Mouse (Mus musculus): ENCODE results near the gene Megf11. TPM values are rescaled to one million over a fixed set of nuclear protein-coding genes. Genes with fewer than 3 reads are reported as not detected.
A peak's percentile ranks its signal among the peaks of the same experiment; 100 is the strongest.
"Not testable (repeated sequence)": the region's sequence is repeated elsewhere in the genome, so short reads cannot be mapped to it uniquely, and the experiment has no call there.

The Megf11 gene
- total RNA-seq, 2 experiments from 2014 or later = 14.1 to 14.4 TPM

- no peak overlapping the region for H3K4me3 ChIP-seq
- no peak for DNase-seq (ENCODE audit: extremely low spot score in 1 of 2, low spot score in 2 of 2)
- no peak overlapping the region for H3K27ac ChIP-seq
- intact Hi-C loops (cut with DNase I) = no loop called here
- no peak for TF ChIP-seq CTCF (IDR thresholded peaks at IDR 0.05)
Observed at GRCm38 (mm10) chr9:64472165-64472564, 86.7 kb downstream of the Megf11 start.

DNA sequence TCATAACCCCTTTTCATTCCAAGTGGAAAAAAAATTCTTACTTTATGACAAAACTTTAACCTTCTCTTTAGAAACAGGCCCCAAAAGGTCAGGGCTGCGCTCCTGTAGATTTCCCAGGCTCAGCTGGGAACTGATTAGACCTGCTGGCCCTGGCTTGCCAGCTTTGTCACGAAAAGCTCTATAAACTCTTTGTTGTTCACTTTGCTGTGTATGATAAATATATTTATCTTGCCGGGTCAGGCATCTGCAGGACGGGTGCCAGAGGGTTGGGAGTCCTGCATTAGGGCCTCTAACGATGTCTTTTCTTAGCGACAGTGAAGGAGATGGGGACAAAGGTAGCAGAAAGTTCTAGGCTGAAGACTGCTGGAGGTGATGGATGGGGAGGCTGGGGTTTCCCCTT is 87.3 kb downstream of the Megf11 start:
- DNase-seq (ENCODE audit: extremely low spot score in 1 of 2, low spot score in 2 of 2) = no peak
- intact Hi-C loops (cut with DNase I) = no loop called here
- Histone ChIP-seq H3K27ac (no peak overlapping the region), H3K4me3 (no peak overlapping the region)
- TF ChIP-seq CTCF (IDR thresholded peaks at IDR 0.05) = no peak

- intact Hi-C loops (cut with DNase I) = no loop called here
Observed at GRCm38 (mm10) chr9:64473170-64473569, 87.7 kb downstream of the Megf11 start.

GRCm38 (mm10) chr9:64473695-64474094 is 88.3 kb downstream of the Megf11 start:
- intact Hi-C loops (cut with DNase I) = no loop called here
- DNase-seq (ENCODE audit: extremely low spot score in 1 of 2, low spot score in 2 of 2) = no peak
- Histone ChIP-seq H3K27ac (no peak overlapping the region), H3K4me3 (no peak overlapping the region)
- no peak for TF ChIP-seq CTCF (IDR thresholded peaks at IDR 0.05)

More at GRCm38 (mm10) chr9:64473170-64473569, 87.7 kb downstream of the Megf11 start:
- H3K27ac ChIP-seq = no peak overlapping the region
- no peak overlapping the region for H3K4me3 ChIP-seq
- no peak for TF ChIP-seq CTCF (IDR thresholded peaks at IDR 0.05)
- DNase-seq (ENCODE audit: extremely low spot score in 1 of 2, low spot score in 2 of 2) = no peak

GRCm38 (mm10) chr9:64474142-64474541 is 88.7 kb downstream of the Megf11 start:
- TF ChIP-seq CTCF (IDR thresholded peaks at IDR 0.05) = no peak
- Histone ChIP-seq H3K4me3 (no peak overlapping the region), H3K27ac (no peak overlapping the region)
- DNase-seq (ENCODE audit: extremely low spot score in 1 of 2, low spot score in 2 of 2) = no peak
- intact Hi-C loops (cut with DNase I) = no loop called here

GRCm38 (mm10) chr9:64475942-64476341 is 90.5 kb downstream of the Megf11 start:
- DNase-seq (ENCODE audit: extremely low spot score in 1 of 2, low spot score in 2 of 2) = no peak
- TF ChIP-seq CTCF (IDR thresholded peaks at IDR 0.05) = no peak
- intact Hi-C loops (cut with DNase I) = no loop called here

DNA sequence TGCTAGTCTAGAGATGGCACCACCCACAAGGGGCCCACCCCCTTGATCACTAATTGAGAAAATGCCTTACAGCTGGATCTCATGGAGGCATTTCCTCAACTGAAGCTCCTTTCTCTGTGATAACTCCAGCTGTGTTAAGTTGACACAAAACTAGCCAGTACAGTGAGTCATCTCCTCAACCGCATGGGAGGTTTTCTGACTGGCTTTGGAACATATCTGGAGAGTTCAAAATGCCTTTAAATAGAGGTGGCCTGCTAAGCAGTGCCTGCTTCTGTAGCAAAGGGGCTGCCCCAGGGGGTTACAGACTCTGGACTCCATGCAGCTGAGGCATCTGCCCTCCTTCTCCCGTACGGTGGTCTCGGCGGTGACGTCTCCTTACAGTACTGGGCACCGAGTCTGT is 92.0 kb downstream of the Megf11 start:
- DNase-seq (ENCODE audit: extremely low spot score in 1 of 2, low spot score in 2 of 2); H3K27ac ChIP-seq; intact Hi-C loops (cut with DNase I); H3K4me3 ChIP-seq: not testable (repeated sequence)

More at GRCm38 (mm10) chr9:64475942-64476341, 90.5 kb downstream of the Megf11 start:
- no peak overlapping the region for H3K4me3 ChIP-seq
- no peak overlapping the region for H3K27ac ChIP-seq

DNA sequence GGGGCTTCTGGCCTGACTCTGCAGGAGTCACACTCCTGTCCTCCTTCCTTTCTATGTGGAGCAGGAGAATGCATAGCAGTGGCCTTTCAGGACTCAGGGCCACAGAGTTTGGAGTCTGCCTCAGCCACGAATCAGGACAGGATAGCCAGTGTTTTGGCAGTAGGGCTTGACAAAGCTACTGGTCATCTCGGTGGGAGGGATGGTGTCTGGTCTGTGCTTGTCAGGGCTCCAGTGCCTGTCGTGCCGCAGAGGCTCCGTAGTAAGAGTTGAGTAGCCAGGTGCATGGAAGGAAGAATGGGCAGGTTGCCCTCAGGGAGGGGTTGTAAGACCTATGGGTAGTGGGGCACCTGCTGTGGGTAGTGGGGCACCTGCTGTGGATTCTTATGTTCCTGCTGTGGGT is 96.7 kb downstream of the Megf11 start:
- H3K4me3 ChIP-seq = no peak overlapping the region
- no peak for TF ChIP-seq CTCF (IDR thresholded peaks at IDR 0.05)
- no peak for DNase-seq (ENCODE audit: extremely low spot score in 1 of 2, low spot score in 2 of 2)
- no peak overlapping the region for H3K27ac ChIP-seq
- intact Hi-C loops (cut with DNase I) = loop anchor here (1.0 kb wide), 1 partner anchor 11 kb away; no protein-coding TSS in a partner anchor

DNA sequence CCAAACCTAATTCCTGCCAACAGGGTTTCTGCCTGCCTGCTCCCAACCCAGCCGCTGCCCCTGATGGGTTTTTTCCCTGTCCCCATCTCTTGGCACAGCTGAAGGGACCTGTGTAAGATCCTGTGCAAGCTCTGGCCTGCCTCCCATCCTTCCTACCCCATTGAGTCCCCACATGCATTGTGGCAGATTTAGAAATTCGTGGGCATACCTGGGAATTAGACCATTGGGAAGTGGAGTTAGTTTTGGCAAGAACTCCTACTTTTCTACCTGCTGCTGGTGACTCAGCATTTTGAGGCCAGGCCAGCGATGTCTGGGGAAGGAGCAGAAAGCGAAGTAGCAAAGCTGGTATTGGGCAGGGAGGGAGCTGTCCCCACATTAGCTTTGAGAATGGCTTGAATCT is 102.0 kb downstream of the Megf11 start:
- intact Hi-C loops (cut with DNase I) = loop anchor here (2.0 kb wide), 1 partner anchor 67 kb away; no protein-coding TSS in a partner anchor

GRCm38 (mm10) chr9:64494647-64495046 is 109.2 kb downstream of the Megf11 start:
- intact Hi-C loops (cut with DNase I) = no loop called here
- no peak for TF ChIP-seq CTCF (IDR thresholded peaks at IDR 0.05)
- peak in 1 of 2 experiments; percentile 14 for DNase-seq (ENCODE audit: extremely low spot score in 1 of 2, low spot score in 2 of 2)
- H3K27ac ChIP-seq = no peak overlapping the region
- H3K4me3 ChIP-seq = no peak overlapping the region

More for the DNA sequence above, 102.0 kb downstream of the Megf11 start:
- no peak for DNase-seq (ENCODE audit: extremely low spot score in 1 of 2, low spot score in 2 of 2)
- TF ChIP-seq CTCF (IDR thresholded peaks at IDR 0.05) = no peak
- Histone ChIP-seq H3K27ac (no peak overlapping the region), H3K4me3 (no peak overlapping the region)

- H3K27ac ChIP-seq = no peak overlapping the region
Observed at GRCm38 (mm10) chr9:64498929-64499328, 113.5 kb downstream of the Megf11 start.

GRCm38 (mm10) chr9:64501211-64501610 is 115.8 kb downstream of the Megf11 start:
- intact Hi-C loops (cut with DNase I) = loop anchor here (1.0 to 5.0 kb wide), 5 partner anchors 27 to 144 kb away; no protein-coding TSS in a partner anchor
- Histone ChIP-seq H3K4me3 (no peak overlapping the region), H3K27ac (peak overlapping the region; percentile 47)
- TF ChIP-seq CTCF (IDR thresholded peaks at IDR 0.05) = no peak; the same call in 1 of the 2 replicates
- DNase-seq (ENCODE audit: extremely low spot score in 1 of 2, low spot score in 2 of 2) = peak; percentile 43 to 61

More at GRCm38 (mm10) chr9:64498929-64499328, 113.5 kb downstream of the Megf11 start:
- DNase-seq (ENCODE audit: extremely low spot score in 1 of 2, low spot score in 2 of 2) = peak in 1 of 2 experiments; percentile 28
- no peak for TF ChIP-seq CTCF (IDR thresholded peaks at IDR 0.05)
- no peak overlapping the region for H3K4me3 ChIP-seq
- intact Hi-C loops (cut with DNase I) = no loop called here

DNA sequence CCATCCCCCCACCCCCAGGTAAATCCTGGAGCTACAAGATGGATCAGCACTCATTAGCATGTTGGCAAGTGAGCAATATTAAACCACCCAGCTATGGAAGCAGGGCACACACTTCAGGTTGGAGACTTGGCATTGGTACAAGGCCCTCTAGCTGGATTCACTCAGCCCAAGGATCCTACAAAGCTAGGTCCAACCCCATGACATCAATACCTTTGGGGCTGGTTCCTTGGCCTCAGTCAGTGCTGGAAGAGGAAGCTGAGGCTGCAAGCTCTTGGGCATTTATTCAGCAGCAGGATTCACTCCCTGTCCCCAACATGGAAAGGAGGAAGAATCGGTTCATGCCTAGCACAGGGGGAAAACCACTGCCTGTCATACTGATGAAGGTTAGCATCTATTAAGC is 118.6 kb downstream of the Megf11 start:
- no peak for TF ChIP-seq CTCF (IDR thresholded peaks at IDR 0.05)
- H3K27ac ChIP-seq = no peak overlapping the region
- intact Hi-C loops (cut with DNase I) = loop anchor here (5.0 kb wide), 1 partner anchor 147 kb away; no protein-coding TSS in a partner anchor

More for the DNA sequence above, 118.6 kb downstream of the Megf11 start:
- H3K4me3 ChIP-seq = no peak overlapping the region
- DNase-seq (ENCODE audit: extremely low spot score in 1 of 2, low spot score in 2 of 2) = no peak

Measured in left cerebral cortex, adult 2 months (tissue).